Mouse (Mus musculus) stomach, postnatal 0 days (tissue): ENCODE measurements around the gene Pex12. TPM values are rescaled to one million over a fixed set of nuclear protein-coding genes. Genes with fewer than 3 reads are reported as not detected.
"Not testable (repeated sequence)": the region's sequence is repeated elsewhere in the genome, so short reads cannot be mapped to it uniquely, and the experiment has no call there.

Source experiments
- ATAC-seq: fragments of 200-750 bp; cut with Nextera tagmentation; 2 replicates; pipeline ENCODE4 v1.8.0; 2017; ENCODE audit not compliant: low FRiP score, low TSS enrichment
- DNase-seq: peaks from one replicate; pipeline ENCODE4 v3.0.0-alpha.2; 2016; ENCODE audit warnings: low spot score
- H3K27ac ChIP-seq: fragments of 300-500 bp; sonication (generic); replicated peaks from 2 replicates; pipeline ENCODE4 v1.5.1; 2014; ENCODE audit warnings: mild to moderate bottlenecking, control low read depth
- H3K27me3 ChIP-seq: fragments of 300-500 bp; sonication (generic); 2 replicates; pipeline ENCODE4 v1.6.1; 2014; ENCODE audit warnings: low read length; ENCODE audit not compliant: control insufficient read depth, insufficient read depth
- H3K36me3 ChIP-seq: fragments of 300-500 bp; sonication (generic); 2 replicates; pipeline ENCODE4 v1.6.1; 2014; ENCODE audit warnings: low read length, mixed read lengths; ENCODE audit not compliant: control insufficient read depth, insufficient read depth
- H3K4me1 ChIP-seq: fragments of 300-500 bp; sonication (generic); replicated peaks from 2 replicates; pipeline ENCODE4 v1.6.1; 2014; ENCODE audit warnings: antibody characterized with exemption; ENCODE audit not compliant: control insufficient read depth, insufficient read depth
- H3K4me2 ChIP-seq: fragments of 300-500 bp; sonication (generic); replicated peaks from 2 replicates; pipeline ENCODE4 v1.6.1; 2014; ENCODE audit warnings: low read depth, mild to moderate bottlenecking, control low read depth, moderate library complexity
- H3K4me3 ChIP-seq: fragments of 300-500 bp; sonication (generic); 2 replicates; pipeline ENCODE4 v1.5.1; 2014; ENCODE audit warnings: low read depth, low read length, control low read depth
- H3K9ac ChIP-seq: fragments of 300-500 bp; sonication (generic); 2 replicates; pipeline ENCODE4 v1.6.1; 2014; ENCODE audit warnings: mild to moderate bottlenecking, low read length, control low read depth, mixed read lengths
- H3K9me3 ChIP-seq: fragments of 300-500 bp; sonication (generic); 2 replicates; pipeline ENCODE4 v1.6.1; 2016; ENCODE audit warnings: low read length; ENCODE audit not compliant: control insufficient read depth
- CTCF ChIP-seq: IDR thresholded peaks from 2 replicates; pipeline ENCODE4 v1.5.1; 2016; ENCODE audit warnings: antibody characterized with exemption, low read depth, mild to moderate bottlenecking, moderate library complexity
- EP300 ChIP-seq: optimal IDR thresholded peaks from 2 replicates; pipeline ENCODE3; 2016; ENCODE audit warnings: antibody characterized with exemption
- WGBS: fragments of 180-500 bp; shearing (Covaris S2); extraction: QIAGEN DNeasy Blood & Tissue Kit; methylation state at CpG from one replicate; pipeline ENCODE4 v1.1.7; 2014; 5-methylcytosine and 5-hydroxymethylcytosine counted together
- polyA plus RNA-seq: library from polyadenylated mRNA; unstranded; fragments of >200 nt; fragmentation: Nextera tagmentation; extraction: Ambion mirVana; gene quantifications from 2 replicates; pipeline ENCODE4 v1.2.1, GENCODE M21; 2015

Gene Pex12
- polyA plus RNA-seq, 1 experiment from 2014 or later, result 9.1 TPM

DNA sequence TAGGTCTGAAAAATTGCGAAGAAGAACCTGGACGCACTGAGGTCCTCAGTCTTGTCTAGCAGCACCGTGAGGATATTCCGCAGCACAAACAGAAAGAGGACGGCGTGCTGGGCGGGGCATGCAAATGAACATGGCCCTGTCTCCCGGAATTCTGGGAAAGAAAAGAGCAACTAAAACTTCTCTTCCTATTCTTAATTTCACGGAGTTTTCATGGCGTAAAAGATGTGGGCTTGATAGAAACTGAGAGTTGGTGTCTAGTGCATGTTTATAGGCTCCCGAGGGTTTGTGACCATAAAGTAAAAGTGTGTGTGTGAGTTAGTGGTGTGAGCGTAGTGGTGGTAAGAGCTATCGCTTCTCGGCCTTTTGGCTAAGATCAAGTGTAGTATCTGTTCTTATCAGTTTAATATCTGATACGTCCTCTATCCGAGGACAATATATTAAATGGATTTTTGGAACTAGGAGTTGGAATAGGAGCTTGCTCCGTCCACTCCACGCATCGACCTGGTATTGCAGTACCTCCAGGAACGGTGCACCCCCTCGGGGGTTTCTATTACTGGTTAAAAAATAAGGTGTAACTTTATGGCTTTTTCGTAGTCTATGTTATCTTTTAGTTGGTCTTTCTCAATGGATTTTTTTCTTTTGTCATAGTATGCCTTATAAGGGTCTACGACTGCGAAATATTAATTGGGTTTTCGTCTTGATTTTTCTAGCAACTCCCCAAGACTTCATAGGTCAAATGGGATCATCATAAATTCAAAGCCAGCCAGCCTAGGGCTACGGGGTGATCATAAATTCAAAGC, 31.0 kb downstream of the Pex12 start:
- H3K4me2 ChIP-seq, result peak overlapping the region; percentile 67
- H3K9ac ChIP-seq, result peak overlapping the region; percentile 79
- H3K27me3 ChIP-seq, result no peaks in the 10 kb centered on the region
- H3K27ac ChIP-seq, result peak overlapping the region; percentile 67; the same call in 1 of the 2 replicates
- H3K36me3 ChIP-seq, result no peaks in the 10 kb centered on the region
- DNase-seq, result peak; percentile 80
- peak; percentile 86 for ATAC-seq
- WGBS, result under 1% methylated on average over 26 of the region's 26 CpGs
- TF ChIP-seq CTCF (no peak), EP300 (no peak)
- no peaks in the 10 kb centered on the region for H3K9me3 ChIP-seq
- H3K4me3 ChIP-seq, result peak overlapping the region; percentile 59
- H3K4me1 ChIP-seq, result no peaks in the 10 kb centered on the region

DNA sequence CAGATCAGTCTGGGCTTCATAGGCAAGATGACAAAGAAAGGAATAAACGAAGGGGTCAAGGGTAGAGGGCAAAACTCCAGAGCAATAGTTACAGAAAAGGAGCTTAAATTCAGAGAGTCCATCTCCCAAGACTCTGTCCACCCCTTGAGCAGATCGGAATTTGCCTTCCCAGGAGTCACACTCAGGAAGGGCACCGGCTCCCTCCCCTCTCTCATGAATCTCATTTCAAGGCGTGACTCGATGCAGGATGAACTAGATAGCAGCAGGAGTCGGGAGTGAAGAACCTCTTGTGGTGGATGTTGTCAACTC, 31.6 kb downstream of the Pex12 start:
- 2% methylated on average over 6 of the region's 6 CpGs for WGBS
- DNase-seq, result no peak
- Histone ChIP-seq H3K27me3 (no peaks in the 10 kb centered on the region), H3K9ac (peak overlapping the region; percentile 79), H3K4me3 (peak overlapping the region; percentile 59), H3K27ac (no peak overlapping the region), H3K36me3 (no peaks in the 10 kb centered on the region), H3K4me1 (no peaks in the 10 kb centered on the region), H3K4me2 (peak overlapping the region; percentile 67), H3K9me3 (no peaks in the 10 kb centered on the region)
- ATAC-seq, result peak; percentile 43
- TF ChIP-seq EP300 (no peak), CTCF (no peak)

- TF ChIP-seq CTCF (peak; percentile 73), EP300 (no peak)
- H3K27ac ChIP-seq, result no peak overlapping the region
- H3K4me3 ChIP-seq, result no peak overlapping the region
- H3K9ac ChIP-seq, result no peak overlapping the region
- H3K4me1 ChIP-seq, result no peaks in the 10 kb centered on the region
- H3K4me2 ChIP-seq, result no peak overlapping the region
- DNase-seq (no peak), ATAC-seq (no peak)
- WGBS, result 55% methylated on average over 3 of the region's 3 CpGs
- no peaks in the 10 kb centered on the region for H3K27me3 ChIP-seq
- no peaks in the 10 kb centered on the region for H3K36me3 ChIP-seq
- H3K9me3 ChIP-seq, result no peaks in the 10 kb centered on the region
Measured at GRCm38 (mm10) chr11:83263146-83263545, 39.2 kb downstream of the Pex12 start.

- H3K27ac ChIP-seq, result no peak overlapping the region
- no peak for DNase-seq
- WGBS, result 93% methylated on average over 1 of the region's 1 CpGs
- no peaks in the 10 kb centered on the region for H3K9me3 ChIP-seq
- TF ChIP-seq EP300 (no peak), CTCF (no peak)
- H3K9ac ChIP-seq, result no peak overlapping the region
- H3K4me3 ChIP-seq, result no peak overlapping the region
- no peaks in the 10 kb centered on the region for H3K27me3 ChIP-seq
- no peak for ATAC-seq
- H3K4me2 ChIP-seq, result no peak overlapping the region
- no peaks in the 10 kb centered on the region for H3K4me1 ChIP-seq
- no peaks in the 10 kb centered on the region for H3K36me3 ChIP-seq
Measured at GRCm38 (mm10) chr11:83262673-83263072, 39.7 kb downstream of the Pex12 start.

DNA sequence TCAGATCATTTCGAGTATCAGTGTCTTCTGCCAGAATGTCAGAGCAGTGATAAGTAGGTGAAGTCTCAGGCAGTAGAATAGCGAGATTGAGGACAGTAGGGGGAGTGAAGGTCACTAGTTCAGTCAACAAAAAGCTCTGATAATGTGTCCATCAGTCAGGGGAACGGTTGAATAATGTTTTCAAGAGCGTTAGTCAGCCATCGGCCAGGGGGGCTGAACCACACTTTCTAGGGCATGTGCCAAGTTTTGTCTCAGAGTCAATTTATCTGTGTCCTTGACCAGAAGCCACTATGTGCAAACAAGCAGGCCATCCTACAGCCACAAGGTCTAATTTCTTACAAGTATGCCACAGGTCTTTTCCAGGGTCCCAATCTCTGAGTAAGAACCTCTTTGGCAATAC, 45.2 kb downstream of the Pex12 start:
- not testable (repeated sequence) for H3K27me3 ChIP-seq, H3K4me1 ChIP-seq, H3K9me3 ChIP-seq, H3K4me3 ChIP-seq, H3K9ac ChIP-seq, H3K36me3 ChIP-seq, H3K4me2 ChIP-seq, DNase-seq, ATAC-seq, H3K27ac ChIP-seq
- 17% methylated on average over 5 of the region's 5 CpGs for WGBS

Other genes with a start within 250 kb of the Pex12 start
- 22.1 and 23.1 TPM in 2 replicates for gene Slfn2, start 237.5 kb downstream of the Pex12 start, polyA plus RNA-seq
- gene Slfn1, start 185.7 kb downstream of the Pex12 start, polyA plus RNA-seq, result 0.17 and 0.29 TPM in 2 replicates
- gene Slfn4, start 127.4 kb downstream of the Pex12 start, polyA plus RNA-seq, result 0.52 and 0.64 TPM in 2 replicates
- gene Slfn3, start 111.3 kb downstream of the Pex12 start, polyA plus RNA-seq, result 0.22 and 0.31 TPM in 2 replicates
- 0.04 TPM in 2 replicates for gene Slfn14, start 15.9 kb downstream of the Pex12 start, polyA plus RNA-seq
- gene Ap2b1, start 3.6 kb downstream of the Pex12 start, polyA plus RNA-seq, result 20.0 and 21.5 TPM in 2 replicates
- 0.69 and 1.1 TPM in 2 replicates for gene Rasl10b, start 106.6 kb upstream of the Pex12 start, polyA plus RNA-seq
- 0.11 and 0.21 TPM in 2 replicates for gene Gas2l2, start 126.9 kb upstream of the Pex12 start, polyA plus RNA-seq
- 0.68 and 0.98 TPM in 2 replicates for gene 1700020L24Rik, start 135.1 kb upstream of the Pex12 start, polyA plus RNA-seq
- gene Mmp28, start 160.5 kb upstream of the Pex12 start, polyA plus RNA-seq, result 5.6 and 6.4 TPM in 2 replicates
- gene Taf15, start 170.5 kb upstream of the Pex12 start, polyA plus RNA-seq, result 2.8 and 4.0 TPM in 2 replicates
- gene Heatr9, start 219.6 kb upstream of the Pex12 start, polyA plus RNA-seq, result not detected in 2 replicates
- 0.33 and 1.1 TPM in 2 replicates for gene Ccl5, start 227.9 kb upstream of the Pex12 start, polyA plus RNA-seq